Mouse (Mus musculus): ENCODE measurements at regions not wholly inside any gene's neighbourhood (a gene's known extent, or its start where the extent isn't known, plus 50 kb on each side); places are given as distances from the start of the nearest gene placed in this dataset.

- ATAC-seq (ENCODE audit: low FRiP score, low TSS enrichment) (peak; percentile 27; the same call in 1 of the 2 replicates), DNase-seq (peak; percentile 87)
- WGBS = 31% methylated on average over 3 of the region's 3 CpGs
- Histone ChIP-seq H3K36me3 (ENCODE audit: control insufficient read depth, insufficient read depth, low read length) (no peaks in the 10 kb centered on the region), H3K9me3 (ENCODE audit: control insufficient read depth, low read length) (no peaks in the 10 kb centered on the region), H3K27ac (replicated peaks; ENCODE audit: low read depth, low read length) (no peak overlapping the region), H3K4me3 (replicated peaks; ENCODE audit: low read depth, low read length) (no peak overlapping the region), H3K4me1 (ENCODE audit: control insufficient read depth, insufficient read depth, low read length) (no peaks in the 10 kb centered on the region), H3K27me3 (ENCODE audit: control insufficient read depth, insufficient read depth, low read length) (no peaks in the 10 kb centered on the region), H3K4me2 (ENCODE audit: low read length) (no peak overlapping the region), H3K9ac (replicated peaks; ENCODE audit: low read length) (no peak overlapping the region)
Observed at GRCm38 (mm10) chr12:59382812-59383211, 163.3 kb upstream of the Fbxo33 start.

DNA sequence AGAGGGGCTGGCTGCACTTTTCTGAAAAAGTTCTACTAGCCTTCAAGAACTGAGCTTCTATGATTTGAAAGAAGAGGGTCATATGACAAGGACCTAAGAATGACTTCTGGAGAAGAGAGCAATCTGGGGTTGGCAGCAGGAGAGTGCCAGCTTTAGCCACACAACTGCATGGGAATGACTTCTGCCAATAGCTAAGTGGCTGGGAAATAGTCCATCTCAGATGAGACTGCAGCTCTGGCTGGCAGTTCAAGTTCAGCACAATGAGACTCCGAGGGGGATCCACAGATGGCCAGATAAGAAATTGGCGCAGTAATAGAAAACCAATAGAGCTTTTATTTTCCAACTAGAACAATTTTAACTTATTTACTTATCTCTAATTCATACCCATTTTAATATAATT, 122.1 kb upstream of the Fbxo33 start:
- ATAC-seq (ENCODE audit: low FRiP score, low TSS enrichment) (no peak), DNase-seq (no peak)
- Histone ChIP-seq H3K36me3 (ENCODE audit: control insufficient read depth, insufficient read depth, low read length) (no peaks in the 10 kb centered on the region), H3K27ac (replicated peaks; ENCODE audit: low read depth, low read length) (no peak overlapping the region), H3K27me3 (ENCODE audit: control insufficient read depth, insufficient read depth, low read length) (no peaks in the 10 kb centered on the region), H3K4me1 (ENCODE audit: control insufficient read depth, insufficient read depth, low read length) (no peaks in the 10 kb centered on the region), H3K9ac (replicated peaks; ENCODE audit: low read length) (no peak overlapping the region), H3K4me3 (replicated peaks; ENCODE audit: low read depth, low read length) (no peak overlapping the region), H3K4me2 (ENCODE audit: low read length) (no peak overlapping the region), H3K9me3 (ENCODE audit: control insufficient read depth, low read length) (no peaks in the 10 kb centered on the region)
- WGBS = 97% methylated on average over 2 of the region's 2 CpGs

- 43% methylated on average over 2 of the region's 2 CpGs for WGBS
- ATAC-seq (ENCODE audit: low FRiP score, low TSS enrichment) = 0 out of 2 replicates have a peak, but pooled peaks have one; percentile 34
- no peaks in the 10 kb centered on the region for H3K4me1 ChIP-seq (ENCODE audit: control insufficient read depth, insufficient read depth, low read length)
- H3K27me3 ChIP-seq (ENCODE audit: control insufficient read depth, insufficient read depth, low read length) = no peaks in the 10 kb centered on the region
- H3K36me3 ChIP-seq (ENCODE audit: control insufficient read depth, insufficient read depth, low read length) = no peaks in the 10 kb centered on the region
- H3K9ac ChIP-seq (replicated peaks; ENCODE audit: low read length) = no peak overlapping the region
- H3K4me3 ChIP-seq (replicated peaks; ENCODE audit: low read depth, low read length) = no peak overlapping the region
- H3K9me3 ChIP-seq (ENCODE audit: control insufficient read depth, low read length) = no peaks in the 10 kb centered on the region
- no peak overlapping the region for H3K27ac ChIP-seq (replicated peaks; ENCODE audit: low read depth, low read length)
- peak; percentile 58 for DNase-seq
- H3K4me2 ChIP-seq (ENCODE audit: low read length) = no peak overlapping the region
Observed at GRCm38 (mm10) chr12:59330753-59331152, 111.2 kb upstream of the Fbxo33 start.

GRCm38 (mm10) chr12:59312703-59313102, 93.2 kb upstream of the Fbxo33 start:
- H3K9me3 ChIP-seq (ENCODE audit: control insufficient read depth, low read length) = no peaks in the 10 kb centered on the region
- no peak for ATAC-seq (ENCODE audit: low FRiP score, low TSS enrichment)

GRCm38 (mm10) chr12:59307958-59308357, 88.4 kb upstream of the Fbxo33 start:
- Histone ChIP-seq H3K27me3 (ENCODE audit: control insufficient read depth, insufficient read depth, low read length) (no peaks in the 10 kb centered on the region), H3K9me3 (ENCODE audit: control insufficient read depth, low read length) (no peaks in the 10 kb centered on the region), H3K36me3 (ENCODE audit: control insufficient read depth, insufficient read depth, low read length) (no peaks in the 10 kb centered on the region), H3K9ac (replicated peaks; ENCODE audit: low read length) (no peak overlapping the region), H3K4me2 (ENCODE audit: low read length) (no peak overlapping the region), H3K27ac (replicated peaks; ENCODE audit: low read depth, low read length) (no peak overlapping the region), H3K4me3 (replicated peaks; ENCODE audit: low read depth, low read length) (no peak overlapping the region), H3K4me1 (ENCODE audit: control insufficient read depth, insufficient read depth, low read length) (no peaks in the 10 kb centered on the region)
- WGBS = 38% methylated on average over 1 of the region's 1 CpGs
- ATAC-seq (ENCODE audit: low FRiP score, low TSS enrichment) (no peak), DNase-seq (no peak)

More at GRCm38 (mm10) chr12:59312703-59313102, 93.2 kb upstream of the Fbxo33 start:
- H3K36me3 ChIP-seq (ENCODE audit: control insufficient read depth, insufficient read depth, low read length) = no peaks in the 10 kb centered on the region
- no peak overlapping the region for H3K4me3 ChIP-seq (replicated peaks; ENCODE audit: low read depth, low read length)
- H3K27ac ChIP-seq (replicated peaks; ENCODE audit: low read depth, low read length) = no peak overlapping the region
- H3K27me3 ChIP-seq (ENCODE audit: control insufficient read depth, insufficient read depth, low read length) = no peaks in the 10 kb centered on the region
- no peak overlapping the region for H3K9ac ChIP-seq (replicated peaks; ENCODE audit: low read length)
- no peak for DNase-seq
- H3K4me2 ChIP-seq (ENCODE audit: low read length) = no peak overlapping the region
- WGBS = 78% methylated on average over 1 of the region's 1 CpGs
- no peaks in the 10 kb centered on the region for H3K4me1 ChIP-seq (ENCODE audit: control insufficient read depth, insufficient read depth, low read length)

GRCm38 (mm10) chr12:59304522-59304921, 85.0 kb upstream of the Fbxo33 start:
- Histone ChIP-seq H3K27ac (replicated peaks; ENCODE audit: low read depth, low read length) (no peak overlapping the region), H3K4me3 (replicated peaks; ENCODE audit: low read depth, low read length) (no peak overlapping the region), H3K36me3 (ENCODE audit: control insufficient read depth, insufficient read depth, low read length) (no peaks in the 10 kb centered on the region), H3K27me3 (ENCODE audit: control insufficient read depth, insufficient read depth, low read length) (no peaks in the 10 kb centered on the region), H3K9me3 (ENCODE audit: control insufficient read depth, low read length) (no peaks in the 10 kb centered on the region), H3K9ac (replicated peaks; ENCODE audit: low read length) (no peak overlapping the region), H3K4me2 (ENCODE audit: low read length) (no peak overlapping the region), H3K4me1 (ENCODE audit: control insufficient read depth, insufficient read depth, low read length) (no peaks in the 10 kb centered on the region)
- ATAC-seq (ENCODE audit: low FRiP score, low TSS enrichment) (no peak), DNase-seq (no peak)
- 58% methylated on average over 6 of the region's 6 CpGs for WGBS
